Mouse (Mus musculus) C2C12 (cell line): ENCODE results near the gene Kif26a. TPM values are rescaled to one million over a fixed set of nuclear protein-coding genes. Genes with fewer than 3 reads are reported as not detected.

Source experiments
- H3K27me3 ChIP-seq: one replicate; pipeline ENCODE4 v1.6.1; 2011; ENCODE audit not compliant: control insufficient read depth, insufficient read depth, insufficient read length
- H3K36me3 ChIP-seq: one replicate; pipeline ENCODE4 v1.6.1; 2011; ENCODE audit not compliant: control insufficient read depth, insufficient read depth
- H3K4me3 ChIP-seq: one replicate; pipeline ENCODE4 v1.5.1; 2011; ENCODE audit warnings: mild to moderate bottlenecking, control low read depth; ENCODE audit not compliant: poor library complexity, insufficient read depth, severe bottlenecking
- H3K79me2 ChIP-seq: one replicate; pipeline ENCODE4 v1.6.1; 2011; ENCODE audit not compliant: control insufficient read depth, insufficient read depth
- H3K79me3 ChIP-seq: one replicate; pipeline ENCODE4 v1.6.1; 2011; ENCODE audit warnings: low read depth, control low read depth
- H3ac ChIP-seq: one replicate; pipeline ENCODE3; 2011; ENCODE audit warnings: low read depth; ENCODE audit not compliant: control insufficient read depth, insufficient read length
- CEBPB ChIP-seq: IDR thresholded peaks from one replicate; pipeline ENCODE4 v1.6.1; 2011; ENCODE audit warnings: low read depth, mild to moderate bottlenecking, control low read depth, moderate library complexity
- CTCF ChIP-seq: IDR thresholded peaks from one replicate; pipeline ENCODE4 v1.5.1; 2011; ENCODE audit not compliant: control insufficient read depth, insufficient read depth, insufficient read length
- FOSL1 ChIP-seq: IDR thresholded peaks from one replicate; pipeline ENCODE4 v1.8.0; 2011; ENCODE audit warnings: mild to moderate bottlenecking, low read length; ENCODE audit not compliant: poor library complexity, insufficient read depth, severe bottlenecking
- MAX ChIP-seq: IDR thresholded peaks from one replicate; pipeline ENCODE4 v1.6.1; 2011; ENCODE audit warnings: mild to moderate bottlenecking, control low read depth
- MYOD1 ChIP-seq: IDR thresholded peaks from one replicate; pipeline ENCODE4 v1.6.1; 2011; ENCODE audit warnings: low read depth; ENCODE audit not compliant: control insufficient read depth, insufficient read length
- MYOG ChIP-seq: IDR thresholded peaks from one replicate; pipeline ENCODE4 v1.6.1; 2011; ENCODE audit not compliant: control insufficient read depth, insufficient read length; ENCODE audit errors: extremely low read depth
- USF1 ChIP-seq: IDR thresholded peaks from one replicate; pipeline ENCODE4 v1.6.1; 2011; ENCODE audit warnings: low read depth, mild to moderate bottlenecking, control low read depth, moderate library complexity
- polyA plus RNA-seq: library from polyadenylated mRNA; unstranded; fragments of >200 nt; fragmentation: generic; extraction: Trizol; gene quantifications from one replicate; pipeline ENCODE4 v1.2.1, GENCODE M21; 2012; ENCODE audit warnings: missing spikeins

Gene Kif26a
- polyA plus RNA-seq, 1 experiment: not detected

DNA sequence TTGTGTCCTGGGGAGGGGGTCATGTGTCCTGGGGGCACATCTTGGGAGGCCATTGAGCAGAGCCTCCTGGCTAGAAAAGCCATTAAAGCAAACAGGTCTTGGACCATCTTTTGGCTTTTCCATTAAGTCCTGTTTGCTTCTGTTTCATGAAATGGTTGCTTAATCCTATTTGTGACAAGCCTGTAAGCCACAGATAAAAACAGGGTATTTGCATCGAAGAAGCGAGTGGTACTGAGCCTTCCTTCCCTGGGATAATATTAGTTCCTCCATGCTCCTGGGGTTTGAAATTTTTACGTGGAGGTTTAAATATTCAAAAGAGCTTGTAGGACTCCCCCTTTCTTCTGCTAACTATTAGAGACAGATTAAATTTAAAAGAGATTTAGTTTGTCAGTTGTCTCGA is 61.7 kb downstream of the Kif26a start:
- H3K79me3 ChIP-seq: no peaks in the 10 kb centered on the region
- TF ChIP-seq CEBPB: no peak
- no peak for TF ChIP-seq MAX
- no peak for TF ChIP-seq MYOD1
- TF ChIP-seq CTCF: no peak
- no peak for TF ChIP-seq USF1
- TF ChIP-seq MYOG: no peak
- TF ChIP-seq FOSL1: no peak

DNA sequence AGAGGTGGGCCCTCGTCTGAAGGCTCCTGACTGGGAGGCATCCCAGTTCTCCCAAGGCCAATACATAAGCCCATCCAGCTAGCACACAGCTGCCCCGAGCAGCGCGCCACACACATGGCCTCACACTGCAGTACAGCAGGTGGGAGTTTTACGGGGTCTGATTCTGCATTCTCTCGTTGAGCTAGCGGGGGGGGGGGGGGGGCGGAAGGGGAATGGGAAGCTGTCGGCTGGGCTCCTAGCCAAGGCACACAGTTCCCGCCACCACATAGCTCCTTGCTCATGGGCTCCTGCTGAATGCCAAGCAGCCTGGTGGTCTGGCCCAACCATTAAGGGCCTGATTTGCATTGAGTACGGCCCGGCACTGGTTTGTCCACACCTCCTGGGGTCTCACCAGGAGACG is 64.6 kb downstream of the Kif26a start:
- no peak for TF ChIP-seq CTCF
- no peak for TF ChIP-seq MYOG
- TF ChIP-seq MYOD1: no peak
- no peak for TF ChIP-seq CEBPB
- no peak for TF ChIP-seq USF1
- TF ChIP-seq MAX: no peak
- no peak for TF ChIP-seq FOSL1
- no peaks in the 10 kb centered on the region for H3K79me3 ChIP-seq
- H3K36me3 ChIP-seq: no peaks in the 10 kb centered on the region
- H3K4me3 ChIP-seq: no peak overlapping the region
- H3K79me2 ChIP-seq: no peaks in the 10 kb centered on the region
- no peak overlapping the region for H3ac ChIP-seq
- H3K27me3 ChIP-seq: peaks cover 69% of the 10 kb centered on the region

More for the DNA sequence above, 61.7 kb downstream of the Kif26a start:
- Histone ChIP-seq H3ac (no peak overlapping the region), H3K4me3 (no peak overlapping the region), H3K27me3 (peaks cover 57% of the 10 kb centered on the region), H3K36me3 (no peaks in the 10 kb centered on the region), H3K79me2 (no peaks in the 10 kb centered on the region)

- Histone ChIP-seq H3ac (no peak overlapping the region), H3K79me2 (no peaks in the 10 kb centered on the region), H3K79me3 (no peaks in the 10 kb centered on the region), H3K4me3 (no peak overlapping the region), H3K27me3 (peaks cover 67% of the 10 kb centered on the region), H3K36me3 (no peaks in the 10 kb centered on the region)
- TF ChIP-seq MYOG (no peak), USF1 (no peak), MAX (no peak), MYOD1 (no peak), FOSL1 (no peak), CEBPB (no peak), CTCF (no peak)
Observed at GRCm38 (mm10) chr12:112214441-112214857, 68.4 kb downstream of the Kif26a start.

- Histone ChIP-seq H3K79me2 (no peaks in the 10 kb centered on the region), H3K36me3 (no peaks in the 10 kb centered on the region)
Observed at GRCm38 (mm10) chr12:112215545-112215944, 69.5 kb downstream of the Kif26a start.

DNA sequence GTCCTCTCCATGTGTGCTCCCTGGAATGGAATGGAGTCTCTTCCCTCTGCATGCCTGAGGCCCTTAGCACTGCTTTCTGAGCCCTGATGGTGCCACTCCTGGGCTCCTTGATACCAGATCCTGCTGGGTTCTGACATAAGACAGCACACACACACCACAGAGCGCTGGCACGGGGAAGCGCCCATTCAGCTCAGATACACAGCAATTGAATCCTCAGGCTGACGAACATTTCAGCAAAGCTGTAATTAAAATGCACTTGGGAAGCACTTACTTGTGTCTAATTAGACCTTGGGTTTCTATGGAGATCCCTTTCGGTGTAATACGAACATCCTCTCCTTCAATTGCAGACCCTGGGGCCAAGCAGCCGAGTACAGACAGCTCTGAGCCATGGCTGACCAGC is 71.0 kb downstream of the Kif26a start:
- Histone ChIP-seq H3K4me3 (no peak overlapping the region), H3K79me3 (no peaks in the 10 kb centered on the region), H3K79me2 (no peaks in the 10 kb centered on the region), H3K36me3 (no peaks in the 10 kb centered on the region), H3ac (no peak overlapping the region), H3K27me3 (peaks cover 47% of the 10 kb centered on the region)
- TF ChIP-seq CEBPB (no peak), MAX (no peak), MYOG (no peak), FOSL1 (no peak), MYOD1 (no peak), USF1 (no peak), CTCF (no peak)

More at GRCm38 (mm10) chr12:112215545-112215944, 69.5 kb downstream of the Kif26a start:
- TF ChIP-seq CTCF: no peak
- TF ChIP-seq USF1: no peak
- TF ChIP-seq MYOD1: no peak
- TF ChIP-seq CEBPB: no peak
- TF ChIP-seq FOSL1: no peak
- no peak for TF ChIP-seq MAX
- TF ChIP-seq MYOG: no peak
- H3K27me3 ChIP-seq: peaks cover 56% of the 10 kb centered on the region
- no peaks in the 10 kb centered on the region for H3K79me3 ChIP-seq
- H3K4me3 ChIP-seq: no peak overlapping the region
- H3ac ChIP-seq: no peak overlapping the region
